Mouse (Mus musculus) WW6 (cell line): ENCODE results near the gene Tmem108.

Experiments
- DNase-seq: peaks from one replicate; pipeline ENCODE4 v3.0.0-alpha.2; 2013; ENCODE audit warnings: low read depth, low spot score

Gene Tmem108

GRCm38 (mm10) chr9:103449651-103450050, 312.0 kb downstream of the Tmem108 start:
- DNase-seq: no peak

GRCm38 (mm10) chr9:103449092-103449491, 312.5 kb downstream of the Tmem108 start:
- no peak for DNase-seq

DNA sequence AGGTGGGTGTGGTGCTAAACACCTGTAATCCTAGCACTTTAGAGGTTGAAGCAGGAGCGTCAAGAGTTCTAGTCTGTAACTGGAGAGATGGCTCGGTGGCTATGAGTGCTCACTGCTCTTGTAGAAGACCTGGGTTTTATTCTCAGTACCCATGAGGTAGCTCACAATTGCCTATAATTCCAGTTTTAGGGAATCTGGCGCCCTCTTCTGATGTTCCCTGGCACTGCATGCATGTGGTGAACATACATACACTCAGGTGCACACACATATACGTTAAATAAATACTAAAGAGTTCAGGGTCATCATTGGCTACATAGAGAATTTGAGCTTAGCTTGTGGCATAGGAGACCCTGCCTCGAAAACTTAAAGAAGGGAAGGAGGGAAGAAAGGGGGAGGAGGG, 317.0 kb downstream of the Tmem108 start:
- DNase-seq: no peak

- DNase-seq: no peak
Observed at GRCm38 (mm10) chr9:103443824-103444185, 317.8 kb downstream of the Tmem108 start.

GRCm38 (mm10) chr9:103443121-103443823, 318.4 kb downstream of the Tmem108 start:
- DNase-seq: no peak

DNA sequence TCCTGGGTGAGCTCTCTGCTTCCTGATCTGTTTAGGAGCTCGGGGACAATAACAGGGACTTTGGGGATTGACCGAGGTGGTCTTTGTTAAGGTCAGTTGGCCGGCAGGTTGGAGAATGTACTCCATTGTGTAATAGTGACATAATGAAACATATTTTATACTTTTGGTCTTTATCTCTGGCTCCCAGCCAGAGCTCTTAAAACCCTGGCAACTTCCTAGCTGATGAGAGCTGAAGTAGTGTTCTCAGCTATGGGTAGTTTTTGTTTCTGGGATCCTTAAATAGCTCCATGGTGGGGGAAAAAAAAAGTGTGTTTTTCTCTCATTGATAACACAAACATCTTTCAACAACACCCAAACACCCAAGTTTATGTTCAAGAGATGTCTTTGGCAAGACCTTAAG, 321.0 kb downstream of the Tmem108 start:
- no peak for DNase-seq

DNA sequence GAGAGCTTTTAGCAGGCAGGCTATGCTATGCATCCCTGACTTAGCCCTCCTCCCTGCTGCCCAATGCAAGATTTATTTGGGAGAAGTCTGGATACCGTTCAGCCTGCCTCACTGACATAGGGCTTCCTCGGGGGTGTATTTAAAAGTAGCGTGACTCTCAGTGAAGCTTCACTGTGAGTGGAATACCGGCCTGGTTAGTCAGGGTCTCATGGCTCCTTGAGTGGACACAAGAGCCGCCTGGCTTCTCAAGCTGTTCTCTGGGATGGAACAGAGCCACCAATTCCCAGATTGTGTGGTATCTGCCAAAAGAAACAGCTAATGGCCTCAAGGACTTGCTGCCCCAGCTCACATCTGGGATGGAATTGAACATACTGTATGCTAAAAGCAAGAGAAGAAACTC, 324.5 kb downstream of the Tmem108 start:
- DNase-seq: no peak

DNA sequence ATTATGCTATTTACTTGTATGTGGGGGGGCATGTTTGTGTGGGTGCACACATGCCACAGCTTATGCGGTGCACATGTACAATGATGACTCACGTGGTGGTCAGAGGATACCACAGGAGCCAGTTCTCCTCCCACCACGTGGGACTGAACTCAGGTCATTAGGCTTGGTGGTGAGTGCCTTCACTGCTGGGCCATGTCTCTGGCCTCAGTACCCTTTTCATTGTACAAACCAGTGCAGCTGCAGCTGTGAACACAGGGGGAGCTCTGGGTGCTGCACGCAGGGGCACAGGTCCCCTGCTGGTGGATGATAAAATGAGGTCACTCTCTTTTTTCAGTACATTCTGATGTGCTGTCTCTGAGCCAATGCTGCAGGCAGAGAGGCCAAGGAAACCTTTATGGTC, 327.5 kb downstream of the Tmem108 start:
- DNase-seq: peak; percentile 29
